In genomic region chr9:60311594-60312128, GRCm38 (mm10) we compare ENCODE assay signal across 8 mouse cellular contexts.
A peak's percentile ranks its signal among the peaks of the same experiment; 100 is the strongest.
DNase-seq lines count a peak whose midpoint lies in the region; ATAC-seq and TF ChIP-seq lines count a peak whose summit lies in the region.
"Had no signal": no experiment of that assay in that cellular context is flagged by ENCODE, and none has a peak within 500 bp of the region (broad histone marks: within the 10 kb centered on the region; RNA-seq: fewer than 3 reads in every experiment).

No protein-coding gene starts in this region.

- no peaks in the 10 kb centered on the region for H3K27me3 ChIP-seq in hindbrain, postnatal 0 days (ENCODE audit: insufficient read depth, low read length)

- intact Hi-C loops in left cerebral cortex, adult 2 months (cut with DNase I): no loop called here

- no peak overlapping the region for H3K9ac ChIP-seq in hindbrain, postnatal 0 days (replicated peaks; ENCODE audit: low read length)
- H3K9ac ChIP-seq: lung, embryonic 15.5 days had no signal

- TF ChIP-seq CTCF in hindbrain, postnatal 0 days (IDR thresholded peaks at IDR 0.05; ENCODE audit: low read depth): no peak
- no peak for TF ChIP-seq CTCF in left cerebral cortex, adult 2 months (IDR thresholded peaks at IDR 0.05)

- H3K36me3 ChIP-seq in hindbrain, postnatal 0 days (ENCODE audit: insufficient read depth, low read length): no peaks in the 10 kb centered on the region
- H3K36me3 ChIP-seq: lung, embryonic 15.5 days had no signal

- no peak overlapping the region for H3K4me3 ChIP-seq in hindbrain, postnatal 0 days (ENCODE audit: low read length)
- no peak overlapping the region for H3K4me3 ChIP-seq in left cerebral cortex, adult 2 months
- H3K4me3 ChIP-seq: lung, embryonic 15.5 days had no signal

- 26% methylated on average over 10 of the region's 10 CpGs for WGBS in hindbrain, postnatal 0 days

- no peaks in the 10 kb centered on the region for H3K9me3 ChIP-seq in hindbrain, postnatal 0 days (ENCODE audit: low read length)
- H3K9me3 ChIP-seq: lung, embryonic 15.5 days had no signal

- DNase-seq in Muller cell, postnatal 12 days (ENCODE audit: inconsistent ontology term): peak; percentile 97
- DNase-seq in cerebellum, postnatal 14 days: peak; percentile 52 to 55
- peak; percentile 90 for DNase-seq in hindbrain, postnatal 0 days (ENCODE audit: low spot score)
- peak; percentile 25 to 39 for DNase-seq in left cerebral cortex, adult 2 months (ENCODE audit: extremely low spot score in 1 of 2, low spot score in 2 of 2)
- DNase-seq in right cerebral cortex, adult 2 months (ENCODE audit: low spot score in 2 of 2): peak; percentile 26 to 51
- no peak for DNase-seq in testis, postnatal 14 days (ENCODE audit: low spot score)
- DNase-seq in c-Kit-positive CD71-positive TER-119-positive erythroid progenitor cells, embryonic 14.5 days (ENCODE audit: low spot score): no peak

- H3K27ac ChIP-seq in hindbrain, postnatal 0 days: no peak overlapping the region
- no peak overlapping the region for H3K27ac ChIP-seq in left cerebral cortex, adult 2 months
- H3K27ac ChIP-seq: lung, embryonic 15.5 days had no signal

- no peak overlapping the region for H3K4me2 ChIP-seq in hindbrain, postnatal 0 days (ENCODE audit: low read depth, low read length)
- H3K4me2 ChIP-seq: lung, embryonic 15.5 days had no signal

- peaks cover 27% of the 10 kb centered on the region for H3K4me1 ChIP-seq in hindbrain, postnatal 0 days (ENCODE audit: insufficient read depth, low read length)

- peak; percentile 93 for ATAC-seq in hindbrain, postnatal 0 days

Comparison
In these comparisons a context has a peak if more than half of its experiments do, and no peak if none do; other contexts are left out.
1. DNase-seq: peak in Muller cell, postnatal 12 days (single experiment), cerebellum, postnatal 14 days (2 of 2), hindbrain, postnatal 0 days (single experiment), left cerebral cortex, adult 2 months (2 of 2) and right cerebral cortex, adult 2 months (2 of 2); none in testis, postnatal 14 days (single experiment) and c-Kit-positive CD71-positive TER-119-positive erythroid progenitor cells, embryonic 14.5 days (single experiment).